Mouse (Mus musculus) hindbrain, embryonic 15.5 days (tissue): ENCODE measurements around the gene Txndc16. TPM values are rescaled to one million over a fixed set of nuclear protein-coding genes. Genes with fewer than 3 reads are reported as not detected.

Experiments
- polyA plus RNA-seq: library from polyadenylated mRNA; unstranded; fragments of >200 nt; fragmentation: Nextera tagmentation; extraction: Ambion mirVana; gene quantifications from 2 replicates; pipeline ENCODE4 v1.2.1, GENCODE M21; 2015

Gene Txndc16
- polyA plus RNA-seq, 1 experiment from 2014 or later: 35.1 TPM

Other genes with a start within 250 kb of the Txndc16 start
- 1.0 and 1.4 TPM in 2 replicates for gene Ptger2, start 232.1 kb downstream of the Txndc16 start, polyA plus RNA-seq
- 12.8 and 13.7 TPM in 2 replicates for gene Gpr137c, start 611 bp downstream of the Txndc16 start, polyA plus RNA-seq
- gene Ero1l, start 98.4 kb upstream of the Txndc16 start, polyA plus RNA-seq: 21.4 and 21.8 TPM in 2 replicates
- 140 and 155 TPM in 2 replicates for gene Psmc6, start 109.5 kb upstream of the Txndc16 start, polyA plus RNA-seq
- gene Styx, start 130.8 kb upstream of the Txndc16 start, polyA plus RNA-seq: 66.2 and 66.5 TPM in 2 replicates
- 27.0 and 31.6 TPM in 2 replicates for gene Gnpnat1, start 184.6 kb upstream of the Txndc16 start, polyA plus RNA-seq